Mouse (Mus musculus) left cerebral cortex, adult 2 months (tissue): ENCODE data around the gene Arsk. TPM values are rescaled to one million over a fixed set of nuclear protein-coding genes. Genes with fewer than 3 reads are reported as not detected.

Experiments
- DNase-seq, 2 experiments: peaks; one replicate each; pipeline ENCODE4 v3.0.0; 2021 to 2022; ENCODE audit warnings: low spot score in 2 of 2, mixed read lengths in 1 of 2; ENCODE audit errors: extremely low spot score in 1 of 2
- H3K27ac ChIP-seq: fragments of 200-600 bp; 2 replicates; pipeline ENCODE4 v1.8.1; 2022
- H3K4me3 ChIP-seq: fragments of 200-600 bp; 2 replicates; pipeline ENCODE4 v1.8.1; 2022
- CTCF ChIP-seq: fragments of 200-600 bp; IDR thresholded peaks from 2 replicates; pipeline ENCODE4 v1.8.1; 2022; ENCODE audit warnings: antibody characterized with exemption, mild to moderate bottlenecking, moderate library complexity
- intact Hi-C: fragments of 180-260 bp; cut with DNase I; formaldehyde crosslinking; loops from one replicate; pipeline ENCODE4 v1.15.1; 2025
- total RNA-seq, 2 experiments: library from RNA; stranded (reverse); gene quantifications; 2 replicates each; pipeline ENCODE4 v1.2.3; 2021

The Arsk gene
- total RNA-seq, 2 experiments from 2014 or later: 4.3 to 6.6 TPM

DNA sequence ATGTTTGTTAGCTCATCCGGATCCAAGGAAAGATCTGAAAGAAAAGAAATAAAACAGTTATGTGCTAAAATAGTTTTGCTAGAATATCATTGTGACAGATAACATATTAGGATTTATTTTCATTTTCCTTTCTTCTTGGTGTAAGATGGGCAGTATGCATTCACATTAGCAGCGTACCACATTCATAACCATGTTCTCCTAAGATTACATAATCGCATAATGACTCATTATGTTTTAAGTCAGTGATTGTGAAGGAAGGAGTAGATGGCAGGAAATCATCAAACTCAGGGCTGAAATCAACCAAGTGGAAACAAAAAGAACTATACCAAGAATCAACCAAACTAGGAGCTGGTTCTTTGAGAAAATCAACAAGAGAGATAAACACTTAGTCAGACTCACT, 35.9 kb downstream of the Arsk start:
- no peak overlapping the region for H3K27ac ChIP-seq
- no peak overlapping the region for H3K4me3 ChIP-seq
- no peak for TF ChIP-seq CTCF
- intact Hi-C loops: no loop called here
- DNase-seq: no peak

DNA sequence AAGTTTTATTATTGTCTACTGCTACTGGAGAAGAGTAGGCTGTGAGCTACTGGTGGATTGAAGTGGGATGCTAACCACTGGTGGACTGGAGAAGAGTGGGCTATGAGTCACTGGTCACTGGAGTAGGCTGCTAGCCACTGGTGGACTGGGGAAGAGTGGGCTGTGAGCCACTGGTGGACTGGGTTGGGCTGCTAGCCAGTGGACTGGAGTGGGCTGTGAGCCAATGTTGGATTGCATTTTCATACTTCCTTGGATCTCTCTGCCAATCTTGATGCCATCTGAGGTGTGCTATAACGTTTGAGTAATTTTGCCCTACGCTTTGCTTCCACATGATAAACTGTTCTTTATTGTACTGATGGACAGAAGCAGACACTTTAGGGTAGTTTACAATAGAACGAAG, 36.3 kb downstream of the Arsk start:
- intact Hi-C loops: no loop called here
- no peak for TF ChIP-seq CTCF

DNA sequence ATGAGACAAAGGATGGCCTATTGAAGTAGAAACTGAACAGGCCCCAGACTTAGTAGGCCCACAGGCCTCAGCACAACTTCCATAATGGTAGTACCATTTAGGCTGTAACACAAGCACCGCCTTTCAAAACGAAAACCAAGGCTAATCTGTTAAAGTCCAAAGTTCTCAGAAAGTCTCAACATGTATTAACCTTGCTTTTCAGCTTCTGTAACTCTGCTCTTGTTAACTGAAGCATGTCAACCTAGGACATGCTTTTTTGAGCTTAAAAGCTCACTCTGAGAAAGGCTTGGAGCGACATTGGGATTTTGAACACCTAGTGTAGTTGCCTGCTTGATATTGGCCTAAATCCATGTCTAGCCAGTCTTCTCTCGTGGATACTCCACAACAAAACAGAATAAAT, 38.9 kb downstream of the Arsk start:
- no peak for DNase-seq
- Histone ChIP-seq H3K27ac (no peak overlapping the region), H3K4me3 (no peak overlapping the region)
- intact Hi-C loops: no loop called here
- TF ChIP-seq CTCF: no peak

More for the DNA sequence above, 36.3 kb downstream of the Arsk start:
- Histone ChIP-seq H3K4me3 (no peak overlapping the region), H3K27ac (no peak overlapping the region)
- DNase-seq: no peak

DNA sequence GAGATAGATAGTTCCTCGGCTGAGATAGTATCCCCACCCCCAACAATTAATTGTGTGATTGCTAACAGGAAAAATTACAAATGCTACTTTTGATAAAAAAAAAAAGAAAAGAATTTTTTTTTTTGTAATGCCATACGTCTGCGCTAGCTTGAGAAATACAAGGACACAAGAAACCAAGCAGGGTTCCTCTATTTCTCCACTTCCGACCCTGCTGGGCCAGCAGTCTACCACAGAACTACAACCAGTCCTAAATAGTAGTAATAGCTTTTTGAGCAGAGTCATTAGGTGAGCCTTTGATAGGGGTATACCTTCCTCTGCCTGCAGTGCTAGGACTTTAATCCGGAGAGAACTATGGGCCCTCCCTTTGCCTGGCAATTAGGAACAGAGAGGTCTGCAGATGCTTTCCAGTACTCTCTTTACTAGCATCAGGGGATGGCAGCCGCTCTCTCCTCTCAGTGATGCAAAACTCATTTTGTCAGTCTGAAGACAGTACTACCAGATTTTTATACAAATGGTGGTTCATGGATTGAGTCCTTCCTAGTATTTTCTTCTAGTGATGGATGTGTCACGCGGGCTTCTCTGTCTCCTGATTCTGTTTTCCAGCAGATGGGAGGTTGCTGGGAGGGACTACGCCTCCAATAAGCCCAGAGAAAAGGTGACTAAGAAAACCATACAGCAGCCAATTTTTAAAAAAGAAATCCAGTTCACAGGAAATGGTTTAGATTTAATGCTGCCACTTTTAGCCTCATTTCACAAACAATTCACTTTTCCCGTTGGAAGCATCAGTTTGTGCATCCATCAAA, 41.0 kb downstream of the Arsk start:
- Histone ChIP-seq H3K27ac (peak overlapping the region; percentile 48), H3K4me3 (no peak overlapping the region)
- DNase-seq: peak in 1 of 2 experiments; percentile 20
- intact Hi-C loops: no loop called here
- no peak for TF ChIP-seq CTCF

DNA sequence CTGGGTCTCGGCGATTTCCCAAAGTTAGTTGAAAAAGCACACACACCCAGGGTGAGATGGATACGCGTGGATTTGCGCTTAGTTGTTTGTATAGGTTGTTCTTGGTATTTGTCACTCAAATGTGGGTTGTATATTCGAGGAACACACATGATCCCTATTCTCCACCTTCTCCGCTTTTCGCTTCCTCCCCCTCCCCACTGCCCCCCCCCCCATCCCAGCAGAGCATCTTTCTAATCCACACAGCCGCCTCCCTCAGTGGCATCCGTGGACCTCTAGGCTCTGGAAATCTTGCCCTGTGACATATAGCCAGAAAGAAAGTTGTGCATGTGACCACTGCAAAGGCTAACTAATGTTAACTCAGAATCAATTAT, 41.6 kb downstream of the Arsk start, which contains the start of gene Gpr150:
Gene Gpr150, minus strand, starts transcription at position 101 of the 371 bp plus-strand sequence.
- Histone ChIP-seq H3K27ac (peak within 1 kb of the TSS; percentile 82), H3K4me3 (peak within 1 kb of the TSS; percentile 66)
- TF ChIP-seq CTCF: no peak
- intact Hi-C loops: loop anchor here (1.0 kb wide), 1 partner anchor 39 kb away; the partner anchor contains the start of gene Rfesd
- DNase-seq: no peak

DNA sequence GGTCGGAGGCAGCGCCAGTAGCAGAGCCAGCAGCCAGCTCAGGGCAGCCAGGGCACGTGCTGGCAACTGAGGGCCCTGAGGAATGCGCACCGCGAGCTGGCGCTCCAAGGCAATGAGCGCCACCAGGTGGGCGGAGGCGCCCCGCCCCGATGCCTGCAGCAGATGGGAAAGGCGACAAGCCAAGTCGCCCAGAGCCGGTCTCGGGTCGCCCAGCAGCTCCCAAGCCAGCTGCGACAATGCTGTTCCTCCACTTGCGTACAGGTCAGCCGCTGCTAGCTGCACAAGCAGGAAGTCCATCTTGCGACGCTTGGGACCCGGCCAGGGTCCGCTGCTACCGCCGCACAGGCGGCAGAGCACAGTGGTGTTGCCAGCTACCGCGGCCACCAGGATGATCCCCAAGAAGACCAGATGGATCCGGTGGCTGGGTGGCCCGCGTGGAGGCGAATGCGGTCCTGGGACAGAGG, 42.2 kb downstream of the Arsk start:
- Histone ChIP-seq H3K27ac (peak overlapping the region; percentile 82), H3K4me3 (peak overlapping the region; percentile 66)
- intact Hi-C loops: loop anchor here (1.0 kb wide), 1 partner anchor 38 kb away; the partner anchor contains the start of gene Rfesd
- TF ChIP-seq CTCF: peak; percentile 21
- DNase-seq: peak; percentile 80

DNA sequence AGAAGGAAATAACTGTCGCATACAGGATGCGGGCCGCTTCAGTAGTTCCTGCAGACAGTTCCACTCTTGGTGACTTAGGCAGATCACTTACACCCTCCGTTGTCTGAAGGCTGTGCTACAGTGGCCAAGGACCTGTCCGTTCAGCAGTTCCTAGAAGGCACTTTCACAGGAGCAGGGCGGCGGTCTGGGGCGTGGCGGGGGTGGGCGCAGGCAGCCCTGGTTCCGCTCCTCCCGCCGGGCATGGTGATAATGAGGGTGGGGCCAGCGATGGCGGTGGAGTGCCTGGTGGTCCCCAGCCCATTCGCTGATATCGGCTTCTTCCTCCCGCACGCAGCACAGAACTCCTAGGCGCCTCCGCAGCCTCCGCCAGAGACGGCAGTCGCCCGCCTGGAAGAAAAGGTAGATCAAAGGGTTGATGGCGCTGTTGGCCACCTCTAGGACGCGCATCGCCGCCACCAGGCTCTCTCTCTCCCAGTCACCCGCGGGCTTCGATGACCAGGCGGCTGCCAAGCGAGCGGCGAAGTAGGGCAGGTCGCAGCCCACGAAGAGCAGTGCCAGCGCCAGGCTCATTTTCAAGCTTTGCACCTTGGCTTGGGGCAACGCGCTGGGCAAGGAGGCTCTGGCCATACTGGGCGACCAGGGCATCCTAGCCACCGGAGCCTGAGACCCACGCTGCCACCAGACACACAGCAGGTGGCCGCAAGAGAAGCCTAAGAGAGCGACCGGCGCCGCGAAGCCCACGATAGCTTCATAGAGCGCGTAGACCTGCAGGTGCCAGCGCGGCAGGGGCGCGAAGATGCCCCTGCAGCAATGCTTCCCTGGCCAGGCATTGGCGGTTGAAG, 42.8 kb downstream of the Arsk start:
- Histone ChIP-seq H3K4me3 (peak overlapping the region; percentile 66), H3K27ac (peak overlapping the region; percentile 82)
- intact Hi-C loops: loop anchor here (1.0 kb wide), 1 partner anchor 37 kb away; the partner anchor contains the start of gene Rfesd
- TF ChIP-seq CTCF: no peak
- peak; percentile 31 to 50 for DNase-seq

DNA sequence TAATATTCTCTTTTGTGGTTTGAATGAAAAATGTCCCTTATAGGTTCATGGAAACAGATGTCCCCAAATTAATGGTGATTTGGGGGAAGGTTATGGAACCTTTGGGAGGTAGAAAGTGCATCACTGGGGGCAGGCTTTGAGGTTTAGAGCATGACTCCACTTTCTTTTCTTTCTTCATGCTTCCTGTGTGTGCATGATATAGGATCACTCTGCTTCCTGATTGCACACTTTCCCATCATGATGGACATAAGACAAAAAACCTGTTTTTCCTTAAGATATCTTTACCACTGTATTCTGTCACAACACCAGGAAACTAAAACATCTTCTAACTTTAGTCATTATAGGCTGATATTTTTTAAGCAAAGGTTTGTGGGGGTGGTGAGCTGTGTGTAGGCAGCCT, 53.5 kb downstream of the Arsk start:
- Histone ChIP-seq H3K4me3 (no peak overlapping the region), H3K27ac (no peak overlapping the region)
- TF ChIP-seq CTCF: no peak
- DNase-seq: no peak
- intact Hi-C loops: no loop called here

DNA sequence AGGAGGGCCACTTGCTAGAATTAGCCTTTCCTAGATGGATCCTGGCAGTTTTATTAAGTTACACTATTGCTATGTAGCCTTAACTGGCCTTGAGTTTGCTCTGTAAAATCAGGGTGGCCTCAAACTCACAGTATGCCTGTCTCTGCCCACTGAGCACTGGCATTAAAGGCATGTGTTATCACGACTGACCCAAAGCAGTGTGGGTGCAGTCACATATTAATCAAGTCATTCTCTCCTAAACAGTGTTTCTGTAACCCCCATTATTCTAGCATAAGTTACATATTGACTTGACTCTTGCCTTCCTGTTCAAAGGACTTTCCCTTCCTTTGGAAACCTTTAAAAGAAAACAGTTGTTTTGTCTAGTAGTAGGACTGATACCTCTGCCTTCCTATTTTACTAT, 56.0 kb downstream of the Arsk start:
- DNase-seq: no peak
- TF ChIP-seq CTCF: no peak
- intact Hi-C loops: no loop called here
- Histone ChIP-seq H3K27ac (no peak overlapping the region), H3K4me3 (no peak overlapping the region)

DNA sequence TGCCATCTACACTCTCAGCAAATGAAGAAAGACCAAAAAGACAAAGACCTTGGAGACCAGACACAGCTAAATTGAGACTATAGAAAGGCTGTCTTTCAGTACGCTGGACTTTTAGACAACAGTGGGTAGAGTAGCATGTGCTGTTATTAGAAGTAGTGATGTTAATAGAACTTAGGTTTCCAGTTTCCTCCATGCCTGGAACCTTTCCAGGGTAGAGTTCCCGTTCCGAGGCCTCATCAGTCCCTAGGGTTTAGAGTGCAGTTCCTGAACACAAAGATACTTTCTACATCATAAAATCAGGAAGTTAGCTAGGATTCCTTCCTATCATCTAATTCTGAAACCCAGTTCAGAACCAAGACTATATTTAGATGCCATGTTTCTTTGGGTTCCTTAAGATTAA, 73.9 kb downstream of the Arsk start:
- Histone ChIP-seq H3K4me3 (no peak overlapping the region), H3K27ac (no peak overlapping the region)
- intact Hi-C loops: loop anchor here (5.0 to 10.0 kb wide), 3 partner anchors 147 to 1162 kb away; no protein-coding TSS in a partner anchor
- no peak for DNase-seq
- no peak for TF ChIP-seq CTCF

DNA sequence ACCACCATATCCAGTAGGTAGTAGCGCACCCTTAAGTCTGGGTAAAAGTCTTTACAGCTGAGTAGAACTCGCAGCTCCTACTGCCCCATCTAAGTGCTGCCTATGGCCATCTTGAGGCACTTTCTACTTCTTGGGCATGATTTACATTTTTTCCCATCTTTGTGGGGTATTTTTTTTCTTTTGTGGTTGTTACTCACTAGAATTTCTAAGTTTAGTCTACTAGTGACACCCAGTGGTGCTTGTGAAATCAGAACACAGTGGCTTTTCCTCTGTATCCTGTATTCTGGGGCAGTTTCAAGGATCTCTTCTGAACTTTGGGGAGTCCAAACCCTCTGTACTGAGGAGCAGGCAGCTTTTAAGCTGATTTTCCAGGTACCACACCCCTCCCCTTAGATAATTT, 76.7 kb downstream of the Arsk start:
- peak; percentile 58 for TF ChIP-seq CTCF
- Histone ChIP-seq H3K4me3 (no peak overlapping the region), H3K27ac (no peak overlapping the region)
- intact Hi-C loops: loop anchor here (2.0 to 10.0 kb wide), 4 partner anchors 144 to 1159 kb away; no protein-coding TSS in a partner anchor
- DNase-seq: no peak

DNA sequence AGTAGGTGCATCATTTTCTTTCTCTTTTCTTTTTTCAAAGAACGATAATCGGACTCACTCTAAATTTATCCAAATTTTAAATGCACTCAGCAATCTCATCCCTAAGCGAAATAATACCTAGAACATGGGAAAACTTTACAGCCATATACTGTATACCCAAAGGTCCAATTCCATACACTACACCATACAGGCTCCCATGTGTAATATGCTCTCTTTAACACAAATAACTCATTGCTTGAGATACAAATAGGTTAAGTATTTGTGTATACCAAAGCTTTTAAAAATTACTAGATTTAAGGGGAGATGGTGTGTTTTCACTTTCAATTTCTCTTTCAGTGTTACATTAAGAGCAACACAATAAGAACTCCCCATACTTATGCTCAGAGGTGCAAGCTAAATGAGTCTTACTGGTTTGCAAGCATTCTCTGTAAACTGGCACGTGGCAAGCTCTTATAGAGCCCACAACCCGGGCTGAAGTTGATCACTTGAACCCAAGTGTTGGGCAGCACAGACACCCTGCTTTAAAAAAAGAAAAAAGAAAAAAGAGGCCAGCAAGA, 79.5 kb downstream of the Arsk start:
- intact Hi-C loops: loop anchor here (1.0 to 10.0 kb wide), 5 partner anchors 37 to 1377 kb away; partner anchors contain the start of genes Ell2, Gpr150 and Rhobtb3
- H3K27ac ChIP-seq: peak overlapping the region; percentile 98
- no peak for TF ChIP-seq CTCF
- no peak for DNase-seq
- peak overlapping the region; percentile 81 for H3K4me3 ChIP-seq
